Mouse (Mus musculus): ENCODE results near the gene Vmn2r67. TPM values are rescaled to one million over a fixed set of nuclear protein-coding genes. Genes with fewer than 3 reads are reported as not detected.

Gene Vmn2r67
- not detected for polyA plus RNA-seq (2014; fragmentation: Illumina TruSeq; extraction: RNeasy Lipid Tissue Mini Kit (QIAGEN cat#74804); ENCODE audit: insufficient read depth, low read depth, low replicate concordance)

DNA sequence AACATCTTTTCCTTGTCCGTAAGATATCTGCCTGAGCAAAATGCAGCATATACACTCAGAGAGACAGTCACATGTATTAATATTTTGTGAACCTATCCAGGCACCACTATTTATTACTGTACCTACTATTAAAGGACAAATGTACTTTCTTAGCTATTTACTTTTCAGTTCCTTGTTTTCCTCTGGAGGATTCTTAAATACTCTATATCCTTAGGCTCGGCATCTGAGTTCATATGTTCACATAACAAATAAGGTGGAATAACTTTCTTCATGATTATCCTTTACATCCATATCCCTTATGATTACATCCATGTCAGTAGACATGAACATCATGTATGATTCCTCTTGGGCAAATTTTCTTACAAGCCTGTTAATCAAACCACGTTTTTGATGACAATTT, at the start of gene Vmn2r67:
Vmn2r67 (minus strand) TSS at position 101 of the 400 bp plus-strand sequence.

Other genes starting within 250 kb of the Vmn2r67 start
- not detected for gene Vmn2r65, start 191.9 kb downstream of the Vmn2r67 start, polyA plus RNA-seq (2014; fragmentation: Illumina TruSeq; extraction: RNeasy Lipid Tissue Mini Kit (QIAGEN cat#74804); ENCODE audit: insufficient read depth, low read depth, low replicate concordance)
- not detected for gene Vmn2r66, start 143.7 kb downstream of the Vmn2r67 start, polyA plus RNA-seq (2014; fragmentation: Illumina TruSeq; extraction: RNeasy Lipid Tissue Mini Kit (QIAGEN cat#74804); ENCODE audit: insufficient read depth, low read depth, low replicate concordance)
- not detected for gene Vmn2r68, start 81.8 kb upstream of the Vmn2r67 start, polyA plus RNA-seq (2014; fragmentation: Illumina TruSeq; extraction: RNeasy Lipid Tissue Mini Kit (QIAGEN cat#74804); ENCODE audit: insufficient read depth, low read depth, low replicate concordance)